Mouse (Mus musculus): ENCODE results near the gene Wrap53.
A peak's percentile ranks its signal among the peaks of the same experiment; 100 is the strongest.

The Wrap53 gene

GRCm38 (mm10) chr11:69600098-69600497 lies 20.0 kb upstream of the Wrap53 start:
- peak; percentile 55 for DNase-seq

- no peak for DNase-seq
Measured at GRCm38 (mm10) chr11:69599436-69599835, 19.4 kb upstream of the Wrap53 start.

- no peak for DNase-seq
Measured at GRCm38 (mm10) chr11:69594853-69595252, 14.8 kb upstream of the Wrap53 start.

- DNase-seq = no peak
Measured at GRCm38 (mm10) chr11:69592799-69593198, 12.7 kb upstream of the Wrap53 start.

- no peak for DNase-seq
Measured at GRCm38 (mm10) chr11:69591899-69592637, 12.0 kb upstream of the Wrap53 start.

GRCm38 (mm10) chr11:69591424-69591823 lies 11.4 kb upstream of the Wrap53 start:
- no peak for DNase-seq

- DNase-seq = no peak
Measured at GRCm38 (mm10) chr11:69590622-69591021, 10.6 kb upstream of the Wrap53 start.

GRCm38 (mm10) chr11:69589207-69589834 lies 9.3 kb upstream of the Wrap53 start:
- DNase-seq = no peak

GRCm38 (mm10) chr11:69585718-69586325 lies 5.8 kb upstream of the Wrap53 start:
- DNase-seq = no peak

GRCm38 (mm10) chr11:69584937-69585336 lies 4.9 kb upstream of the Wrap53 start:
- DNase-seq = no peak

- no peak for DNase-seq
Measured at GRCm38 (mm10) chr11:69584008-69584407, 4.0 kb upstream of the Wrap53 start.

- no peak for DNase-seq
Measured at GRCm38 (mm10) chr11:69582230-69582805, 2.3 kb upstream of the Wrap53 start.

- DNase-seq = no peak
Measured at GRCm38 (mm10) chr11:69581814-69582213, 1.8 kb upstream of the Wrap53 start.

GRCm38 (mm10) chr11:69581147-69581688 lies 1.2 kb upstream of the Wrap53 start:
- DNase-seq = peak; percentile 88

- DNase-seq = peak; percentile 11
Measured at GRCm38 (mm10) chr11:69580572-69581146, 604 bp upstream of the Wrap53 start.

- DNase-seq = peak; percentile 97
Measured at GRCm38 (mm10) chr11:69579128-69580017, 682 bp downstream of the Wrap53 start.

- no peak for DNase-seq
Measured at GRCm38 (mm10) chr11:69578301-69578700, 1.8 kb downstream of the Wrap53 start.

GRCm38 (mm10) chr11:69576307-69576706 lies 3.7 kb downstream of the Wrap53 start:
- DNase-seq = no peak

- DNase-seq = no peak
Measured at GRCm38 (mm10) chr11:69575220-69575619, 4.8 kb downstream of the Wrap53 start.

GRCm38 (mm10) chr11:69565131-69565530 lies 14.9 kb downstream of the Wrap53 start:
- DNase-seq = peak; percentile 11

- DNase-seq = no peak
Measured at GRCm38 (mm10) chr11:69564391-69564790, 15.7 kb downstream of the Wrap53 start.

- DNase-seq = no peak
Measured at GRCm38 (mm10) chr11:69563373-69563772, 16.7 kb downstream of the Wrap53 start.
